Mouse (Mus musculus) olfactory bulb, adult 2 months (tissue): ENCODE data around the gene Ttl. TPM values are rescaled to one million over a fixed set of nuclear protein-coding genes. Genes with fewer than 3 reads are reported as not detected.
A peak's percentile ranks its signal among the peaks of the same experiment; 100 is the strongest.

Experiments
- H3K27ac ChIP-seq: fragments of 200-500 bp; 2 replicates; pipeline ENCODE4 v1.5.1; 2012; ENCODE audit warnings: low read depth, low read length; ENCODE audit not compliant: insufficient read depth
- H3K4me1 ChIP-seq: fragments of 200-500 bp; 2 replicates; pipeline ENCODE4 v1.6.1; 2012; ENCODE audit warnings: low read length; ENCODE audit not compliant: control insufficient read depth, insufficient read depth
- H3K4me3 ChIP-seq: fragments of 200-500 bp; 2 replicates; pipeline ENCODE4 v1.5.1; 2012; ENCODE audit warnings: mild to moderate bottlenecking, low read depth, low read length, moderate library complexity; ENCODE audit not compliant: insufficient read depth
- CTCF ChIP-seq: fragments of 200-500 bp; IDR thresholded peaks from 2 replicates; pipeline ENCODE4 v1.5.1; 2012; ENCODE audit warnings: low read depth, mild to moderate bottlenecking, low read length, moderate library complexity; ENCODE audit not compliant: insufficient read depth
- POLR2A ChIP-seq: fragments of 200-500 bp; IDR thresholded peaks from 2 replicates; pipeline ENCODE4 v1.6.1; 2012; ENCODE audit warnings: mild to moderate bottlenecking, low read depth, low read length, moderate library complexity; ENCODE audit not compliant: insufficient read depth
- WGBS: fragments of 180-500 bp; shearing (Covaris S2); methylation state at CpG from one replicate; pipeline ENCODE4 v1.1.7; 2018; 5-methylcytosine and 5-hydroxymethylcytosine counted together
- polyA plus RNA-seq: library from polyadenylated mRNA; stranded (reverse); fragments of >200 nt; gene quantifications from 2 replicates; pipeline ENCODE4 v1.2.4, GENCODE M21; 2012; ENCODE audit warnings: low replicate concordance; ENCODE audit not compliant: missing spikeins, insufficient read depth, insufficient read length

The Ttl gene
- not detected in 2 replicates for polyA plus RNA-seq

DNA sequence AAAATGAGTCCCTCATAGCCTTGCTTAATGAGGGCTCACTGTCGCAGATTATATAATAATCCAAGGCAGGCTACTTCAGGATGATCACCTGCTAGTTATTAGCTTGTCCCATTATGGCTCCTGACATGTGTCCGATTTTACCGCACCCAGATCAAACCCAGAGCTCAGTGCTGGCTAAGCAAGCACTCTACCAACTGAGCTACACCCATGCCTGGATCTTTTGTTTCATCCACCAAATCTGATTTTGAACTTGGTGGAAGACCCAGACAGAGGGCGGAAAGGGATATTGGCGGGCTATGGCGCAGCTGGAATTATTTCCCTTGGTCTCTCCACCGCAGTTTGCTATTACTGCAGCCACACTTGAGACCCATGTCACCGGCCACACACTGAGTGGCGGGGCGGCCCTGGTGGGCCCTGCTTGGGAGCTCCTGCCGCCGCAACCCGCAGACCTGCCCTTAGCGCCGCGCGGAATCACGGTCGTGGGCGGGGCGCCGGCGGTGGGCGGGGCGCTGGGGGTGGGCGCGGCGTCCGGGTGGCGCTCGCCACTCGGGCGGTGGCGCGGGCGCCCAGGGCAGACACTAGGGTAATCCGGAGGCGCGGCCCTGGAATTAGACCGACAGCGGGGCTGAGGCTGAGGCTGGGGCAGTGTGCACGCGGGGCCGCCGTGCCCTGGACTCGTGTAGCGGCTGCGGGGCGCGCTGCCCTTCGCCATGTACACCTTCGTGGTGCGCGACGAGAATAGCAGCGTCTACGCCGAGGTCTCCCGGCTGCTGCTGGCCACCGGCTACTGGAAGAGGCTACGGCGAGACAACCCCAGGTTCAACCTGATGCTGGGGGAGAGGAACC is at the start of gene Ttl:
Gene Ttl (plus strand): TSS at position 506 of the 846 bp plus-strand sequence.
- Histone ChIP-seq H3K4me3 (peak within 1 kb of the TSS; percentile 63), H3K27ac (0 out of 2 replicates have a peak within 1 kb of the TSS, but pooled peaks have one; percentile 11), H3K4me1 (peaks cover 6% of the 10 kb centered on the region)
- TF ChIP-seq POLR2A: peak; percentile 79
- no peak for TF ChIP-seq CTCF
- under 1% methylated on average over 62 of the region's 62 CpGs for WGBS

GRCm38 (mm10) chr2:129020106-129020505 is 45.6 kb upstream of the Ttl start:
- H3K27ac ChIP-seq: no peak overlapping the region
- no peaks in the 10 kb centered on the region for H3K4me1 ChIP-seq
- no peak overlapping the region for H3K4me3 ChIP-seq
- no peak for TF ChIP-seq POLR2A
- TF ChIP-seq CTCF: no peak
- WGBS: 90% methylated on average over 2 of the region's 2 CpGs

DNA sequence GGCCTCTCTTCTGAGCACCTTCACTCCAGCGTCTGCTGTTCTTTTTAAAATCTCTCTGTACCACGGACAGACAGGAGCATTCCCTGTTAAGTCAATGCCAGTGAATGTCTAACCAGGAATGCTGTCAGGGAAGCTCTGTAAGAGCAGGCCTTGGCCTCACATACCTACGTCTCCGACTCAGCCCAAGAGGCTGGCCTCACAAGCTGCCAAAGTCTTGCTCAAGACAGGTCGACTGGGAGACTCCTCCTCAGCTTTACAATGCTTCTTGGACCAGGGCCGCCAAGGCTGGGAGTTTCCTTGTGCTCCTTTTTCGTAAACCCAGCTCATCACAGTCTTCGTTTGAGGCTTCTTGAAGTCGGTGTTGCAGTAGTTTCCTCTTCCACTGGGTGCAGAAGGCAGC is 40.9 kb upstream of the Ttl start:
- 84% methylated on average over 9 of the region's 9 CpGs for WGBS
- Histone ChIP-seq H3K4me3 (no peak overlapping the region), H3K4me1 (no peaks in the 10 kb centered on the region), H3K27ac (no peak overlapping the region)
- TF ChIP-seq POLR2A (no peak), CTCF (no peak)

GRCm38 (mm10) chr2:129035381-129035780 is 30.4 kb upstream of the Ttl start:
- Histone ChIP-seq H3K4me1 (peaks cover 13% of the 10 kb centered on the region), H3K4me3 (no peak overlapping the region), H3K27ac (no peak overlapping the region)
- TF ChIP-seq POLR2A (no peak), CTCF (no peak)
- 77% methylated on average over 5 of the region's 5 CpGs for WGBS

GRCm38 (mm10) chr2:129038426-129038936 is 27.3 kb upstream of the Ttl start:
- no peak overlapping the region for H3K27ac ChIP-seq
- 22% methylated on average over 15 of the region's 15 CpGs for WGBS

GRCm38 (mm10) chr2:129038937-129039631 is 26.7 kb upstream of the Ttl start:
- WGBS: 3% methylated on average over 62 of the region's 62 CpGs
- H3K27ac ChIP-seq: no peak overlapping the region
- peak overlapping the region; percentile 40 for H3K4me3 ChIP-seq

More at GRCm38 (mm10) chr2:129038426-129038936, 27.3 kb upstream of the Ttl start:
- Histone ChIP-seq H3K4me1 (peaks cover 13% of the 10 kb centered on the region), H3K4me3 (peak overlapping the region; percentile 40)
- TF ChIP-seq POLR2A (no peak), CTCF (no peak)

GRCm38 (mm10) chr2:129040567-129040966 is 25.2 kb upstream of the Ttl start:
- Histone ChIP-seq H3K4me1 (peaks cover 13% of the 10 kb centered on the region), H3K4me3 (no peak overlapping the region), H3K27ac (no peak overlapping the region)
- whole genome bisulfite sequencing: 59% methylated on average over 6 of the region's 6 CpGs
- no peak for TF ChIP-seq CTCF

More at GRCm38 (mm10) chr2:129038937-129039631, 26.7 kb upstream of the Ttl start:
- no peak for TF ChIP-seq POLR2A
- TF ChIP-seq CTCF: no peak
- peaks cover 13% of the 10 kb centered on the region for H3K4me1 ChIP-seq

DNA sequence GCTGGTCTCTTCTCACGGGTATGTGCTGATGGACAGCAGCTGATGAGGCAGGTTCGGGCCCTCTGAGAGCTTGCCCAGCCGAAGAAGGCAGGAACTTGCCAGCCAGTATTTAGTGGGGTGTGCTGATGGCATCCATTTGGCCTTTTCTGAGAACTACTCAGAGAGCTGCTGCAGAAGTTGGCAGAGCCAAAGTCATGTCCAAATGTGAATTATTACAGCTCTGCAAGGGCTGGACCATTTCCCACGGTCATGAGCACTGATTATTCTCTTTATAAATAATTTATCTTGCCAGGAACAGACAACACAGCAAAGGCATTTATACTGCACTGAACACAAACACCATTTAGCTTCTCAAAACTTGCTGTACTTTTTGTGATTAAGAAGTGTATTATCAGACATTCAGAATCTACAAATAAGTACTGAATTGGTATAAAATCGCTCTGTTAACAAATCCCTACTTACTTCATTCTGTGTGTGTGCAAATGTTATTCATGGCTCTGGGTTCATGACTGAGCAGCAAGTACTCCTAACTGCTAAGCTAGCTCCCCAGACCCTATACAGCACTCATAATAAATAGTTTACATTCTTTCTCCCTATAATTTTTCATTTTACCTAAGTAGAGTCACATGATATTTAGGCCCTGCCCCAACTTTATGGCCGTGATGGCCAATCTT is 19.4 kb upstream of the Ttl start:
- H3K27ac ChIP-seq: no peak overlapping the region
- no peaks in the 10 kb centered on the region for H3K4me1 ChIP-seq
- TF ChIP-seq POLR2A (no peak), CTCF (no peak)
- 41% methylated on average over 6 of the region's 6 CpGs for WGBS
- H3K4me3 ChIP-seq: no peak overlapping the region
